Mouse (Mus musculus) ovary, postnatal 10 days (tissue): Measurements from ENCODE around the gene Serpinb6d.

Experiments used
- DNase-seq: peaks from one replicate; pipeline ENCODE4 v3.0.0; 2022; ENCODE audit warnings: low spot score

The Serpinb6d gene

DNA sequence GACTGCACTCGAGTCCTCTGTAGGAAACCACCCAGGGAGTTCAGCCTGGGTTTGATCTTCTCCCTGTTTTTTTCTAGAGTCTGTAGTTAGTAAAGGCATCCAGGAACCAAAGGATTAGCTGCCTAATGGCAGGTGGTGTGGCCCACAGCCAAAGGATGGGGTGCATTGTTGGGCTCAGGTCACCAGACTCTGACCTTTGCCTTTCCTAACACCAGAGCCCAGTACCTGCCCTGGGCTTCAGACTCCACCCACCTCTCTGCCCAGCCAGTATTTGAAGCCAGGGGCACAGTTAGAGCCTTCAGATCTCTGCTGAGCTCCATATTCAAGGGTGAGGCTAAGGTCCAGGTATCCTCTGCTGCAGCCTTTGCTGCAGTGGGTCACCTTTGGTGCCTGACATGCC is at the start of gene Serpinb6d:
Gene Serpinb6d, plus strand, starts transcription at position 301 of the 400 bp plus-strand sequence.
- DNase-seq = no peak

GRCm38 (mm10) chr13:33622921-33623320 is 38.3 kb upstream of the Serpinb6d start:
- no peak for DNase-seq

DNA sequence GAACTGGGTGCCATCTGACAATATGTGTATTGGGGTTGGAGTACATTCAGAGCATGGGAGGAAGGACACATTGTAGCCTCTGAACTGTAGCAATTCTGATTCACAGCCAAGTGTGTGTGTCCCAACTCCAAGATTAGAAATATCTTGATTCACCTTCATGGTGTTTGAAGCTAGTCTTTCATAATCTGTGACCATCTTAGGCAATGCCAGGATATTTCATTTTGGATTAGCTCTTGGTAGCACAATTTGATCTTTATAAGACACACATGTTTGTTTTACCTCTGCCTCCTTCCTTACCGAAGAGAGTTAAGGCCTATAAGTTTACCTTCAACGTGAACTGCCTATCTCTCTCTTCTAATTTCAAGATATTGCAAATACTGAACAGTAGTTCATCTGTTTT is 18.7 kb upstream of the Serpinb6d start:
- DNase-seq = no peak

- no peak for DNase-seq
Measured at GRCm38 (mm10) chr13:33662550-33662949, 1.3 kb downstream of the Serpinb6d start.

DNA sequence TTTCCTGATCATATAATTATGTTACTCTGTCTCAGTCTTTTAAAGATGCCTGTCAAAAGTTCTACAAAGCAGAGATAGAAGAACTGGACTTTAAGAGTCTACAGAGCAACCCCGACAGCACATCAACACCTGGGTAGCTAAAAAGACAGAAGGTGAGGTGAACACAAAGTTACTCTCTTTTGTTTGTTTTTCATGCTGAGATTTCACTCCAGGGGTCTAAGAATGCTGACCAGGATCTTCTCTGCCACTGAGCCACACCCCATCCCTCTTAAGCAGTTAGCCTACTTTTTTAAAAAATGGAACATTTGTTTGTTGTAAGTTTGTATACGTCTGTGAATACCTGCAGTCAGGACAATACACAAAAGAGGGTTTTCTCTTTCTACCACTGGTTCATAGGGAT is 59.1 kb downstream of the Serpinb6d start:
- DNase-seq = no peak
